Mouse (Mus musculus) ES-E14 (cell line): ENCODE results near the gene Gramd1b. TPM values are rescaled to one million over a fixed set of nuclear protein-coding genes. Genes with fewer than 3 reads are reported as not detected.

Experiments
- DNase-seq: peaks from one replicate; pipeline ENCODE4 v3.0.0-alpha.2; 2013; ENCODE audit warnings: low read depth, low spot score
- H3K27ac ChIP-seq: 2 replicates; pipeline ENCODE4 v1.5.1; 2012; ENCODE audit warnings: low read depth, mild to moderate bottlenecking, low read length, moderate library complexity, mixed read lengths; ENCODE audit not compliant: poor library complexity, insufficient read depth, severe bottlenecking
- H3K36me3 ChIP-seq: 2 replicates; pipeline ENCODE4 v1.6.1; 2012; ENCODE audit warnings: mild to moderate bottlenecking, low read length, moderate library complexity, mixed read lengths; ENCODE audit not compliant: control insufficient read depth, poor library complexity, insufficient read depth, severe bottlenecking
- H3K4me1 ChIP-seq, 2 experiments: fragments of 150-350 bp in 1 of 2; sonication (generic) in 1 of 2; 2 replicates each; pipeline ENCODE4 v1.6.1; 2012; ENCODE audit warnings: low read length in 2 of 2, mild to moderate bottlenecking in 1 of 2, mixed read lengths in 1 of 2; ENCODE audit not compliant: control insufficient read depth in 2 of 2, insufficient read depth in 2 of 2, poor library complexity in 1 of 2
- H3K4me3 ChIP-seq, 2 experiments: fragments of 150-350 bp in 1 of 2; sonication (generic) in 1 of 2; 2 replicates each; pipeline ENCODE4 v1.5.1; 2012; ENCODE audit warnings: low read length in 2 of 2, low read depth in 1 of 2, mild to moderate bottlenecking in 1 of 2, mixed read lengths in 1 of 2; ENCODE audit not compliant: insufficient read depth in 1 of 2, poor library complexity in 1 of 2, severe bottlenecking in 1 of 2
- H3K9ac ChIP-seq: 2 replicates; pipeline ENCODE4 v1.6.1; 2012; ENCODE audit warnings: low read depth, mild to moderate bottlenecking, low read length, mixed read lengths; ENCODE audit not compliant: poor library complexity, insufficient read depth, severe bottlenecking
- H3K9me3 ChIP-seq: fragments of 150-350 bp; sonication (generic); 2 replicates; pipeline ENCODE4 v1.6.1; 2012; ENCODE audit warnings: low read depth, mild to moderate bottlenecking, low read length; ENCODE audit not compliant: control insufficient read depth, insufficient read depth
- CHD2 ChIP-seq: IDR thresholded peaks from 2 replicates; pipeline ENCODE4 v1.6.1; 2014; ENCODE audit warnings: mild to moderate bottlenecking, low read depth, low read length, inconsistent platforms
- HCFC1 ChIP-seq: IDR thresholded peaks from 2 replicates; pipeline ENCODE4 v1.6.1; 2012; ENCODE audit warnings: low read length, inconsistent platforms, borderline replicate concordance; ENCODE audit not compliant: insufficient read depth
- MAFK ChIP-seq: IDR thresholded peaks from 2 replicates; pipeline ENCODE4 v1.6.1; 2014; ENCODE audit warnings: mild to moderate bottlenecking, low read depth, low read length, inconsistent platforms; ENCODE audit not compliant: insufficient read depth
- ZC3H11A ChIP-seq: IDR thresholded peaks from 2 replicates; pipeline ENCODE4 v1.6.1; 2012; ENCODE audit warnings: low read depth, mild to moderate bottlenecking, inconsistent platforms, low read length, borderline replicate concordance
- ZNF384 ChIP-seq: IDR thresholded peaks from 2 replicates; pipeline ENCODE4 v1.6.1; 2012; ENCODE audit warnings: low read depth, low read length, inconsistent platforms
- in situ Hi-C, 2 experiments: fragments of 600-800 bp; cut with MboI; formaldehyde crosslinking; loops; one replicate each; pipeline ENCODE4 v1.15.1; 2025; ENCODE audit warnings: low sequenced_read_pairs in 2 of 2, inconsistent platforms in 1 of 2; ENCODE audit not compliant: unreplicated experiment in 2 of 2
- total RNA-seq: library from RNA; depleted of rRNA; stranded (reverse); fragments of 300-350 nt; gene quantifications from 2 replicates; pipeline ENCODE4 v1.2.3, GENCODE M21; 2012

The Gramd1b gene
- total RNA-seq, 1 experiment = 24.1 TPM

- no peaks in the 10 kb centered on the region for H3K36me3 ChIP-seq
- TF ChIP-seq HCFC1 (no peak), ZNF384 (no peak), MAFK (no peak), ZC3H11A (no peak), CHD2 (no peak)
- peaks cover 0 to 12% of the 10 kb centered on the region in 2 experiments; a peak in 1 of 4 replicates for H3K4me1 ChIP-seq
- no peak overlapping the region for H3K4me3 ChIP-seq
- H3K9me3 ChIP-seq = no peaks in the 10 kb centered on the region
- in situ Hi-C loops = no loop called here
- H3K9ac ChIP-seq = no peak overlapping the region
- no peak for DNase-seq
- H3K27ac ChIP-seq = no peak overlapping the region
Measured at GRCm38 (mm10) chr9:40348714-40349233, 182.4 kb downstream of the Gramd1b start.

- in situ Hi-C loops = no loop called here
Measured at GRCm38 (mm10) chr9:40346232-40346984, 184.8 kb downstream of the Gramd1b start.

DNA sequence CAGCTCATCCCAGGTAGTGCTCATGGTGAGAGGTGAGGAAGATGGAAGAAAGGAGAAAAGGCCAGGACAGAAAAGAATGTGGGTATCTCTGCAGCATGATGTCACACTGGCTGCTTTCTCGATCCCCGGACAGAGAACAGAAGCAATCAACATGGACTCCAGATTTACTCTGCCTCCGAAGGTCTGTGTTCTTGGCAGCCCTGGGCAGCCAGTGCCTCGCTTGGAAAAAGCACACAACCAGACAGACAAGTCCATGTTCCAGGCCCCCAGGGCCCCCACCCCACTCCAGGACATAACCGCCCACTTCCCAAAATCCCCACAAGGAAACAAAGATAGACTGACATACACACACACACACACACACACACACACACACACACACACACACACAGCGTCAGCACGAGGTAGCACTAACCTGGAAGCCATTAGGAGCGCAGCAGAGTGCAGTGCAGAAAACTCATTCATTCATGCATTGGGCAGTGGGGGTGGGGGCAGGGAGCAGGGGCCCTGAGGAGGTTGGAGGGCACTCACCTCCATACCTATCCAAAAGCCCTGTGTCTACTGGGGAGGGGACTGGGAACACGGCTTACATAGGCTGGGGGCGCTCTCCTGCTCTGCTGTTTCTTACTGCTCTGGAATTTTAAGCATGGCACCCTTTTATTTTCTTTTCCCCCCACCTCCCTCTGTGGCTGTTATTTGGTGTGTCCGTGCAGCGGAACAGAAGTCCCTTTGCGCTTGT is 185.5 kb downstream of the Gramd1b start:
- TF ChIP-seq CHD2 (no peak), ZC3H11A (no peak), ZNF384 (no peak), HCFC1 (no peak), MAFK (no peak)
- Histone ChIP-seq H3K9me3 (no peaks in the 10 kb centered on the region), H3K9ac (peak overlapping the region; percentile 2; the same call in 1 of the 2 replicates), H3K36me3 (no peaks in the 10 kb centered on the region), H3K27ac (no peak overlapping the region), H3K4me1 (peaks cover 0 to 12% of the 10 kb centered on the region in 2 experiments; a peak in 1 of 4 replicates), H3K4me3 (peak overlapping the region in 1 of 2 experiments; percentile 28; a peak in 2 of 4 replicates)
- DNase-seq = no peak
- in situ Hi-C loops = no loop called here

More at GRCm38 (mm10) chr9:40346232-40346984, 184.8 kb downstream of the Gramd1b start:
- no peaks in the 10 kb centered on the region for H3K9me3 ChIP-seq
- H3K4me1 ChIP-seq = peaks cover 0 to 12% of the 10 kb centered on the region in 2 experiments; a peak in 1 of 4 replicates
- DNase-seq = no peak
- TF ChIP-seq ZNF384 (no peak), CHD2 (no peak), MAFK (no peak), ZC3H11A (no peak), HCFC1 (no peak)
- no peak overlapping the region for H3K9ac ChIP-seq
- no peak overlapping the region for H3K27ac ChIP-seq
- no peaks in the 10 kb centered on the region for H3K36me3 ChIP-seq
- H3K4me3 ChIP-seq = no peak overlapping the region

- DNase-seq = no peak
- H3K4me3 ChIP-seq = no peak overlapping the region
- no peaks in the 10 kb centered on the region for H3K9me3 ChIP-seq
- no peak overlapping the region for H3K9ac ChIP-seq
- no peaks in the 10 kb centered on the region for H3K36me3 ChIP-seq
- peaks cover 0 to 12% of the 10 kb centered on the region in 2 experiments; a peak in 1 of 4 replicates for H3K4me1 ChIP-seq
- TF ChIP-seq ZC3H11A (no peak), CHD2 (no peak), HCFC1 (no peak), MAFK (no peak), ZNF384 (no peak)
- no peak overlapping the region for H3K27ac ChIP-seq
- in situ Hi-C loops = no loop called here
Measured at GRCm38 (mm10) chr9:40344801-40345492, 186.2 kb downstream of the Gramd1b start.
